Mouse (Mus musculus) embryonic facial prominence, embryonic 13.5 days (tissue): Measurements from ENCODE around the gene Slc9a8. TPM values are rescaled to one million over a fixed set of nuclear protein-coding genes. Genes with fewer than 3 reads are reported as not detected.
A peak's percentile ranks its signal among the peaks of the same experiment; 100 is the strongest.

ENCODE experiments used
- ATAC-seq: fragments of 200-750 bp; cut with Nextera tagmentation; 2 replicates; pipeline ENCODE4 v1.8.0; 2017; ENCODE audit warnings: low read depth; ENCODE audit not compliant: insufficient number of reproducible peaks, insufficient read depth, low FRiP score, low TSS enrichment
- H3K27ac ChIP-seq: fragments of 300-500 bp; sonication (generic); 2 replicates; pipeline ENCODE4 v1.5.1; 2015; ENCODE audit warnings: moderate library complexity, mild to moderate bottlenecking, inconsistent platforms
- H3K27me3 ChIP-seq: fragments of 300-500 bp; sonication (generic); 2 replicates; pipeline ENCODE4 v1.6.1; 2015; ENCODE audit warnings: mild to moderate bottlenecking, inconsistent platforms
- H3K36me3 ChIP-seq: fragments of 300-500 bp; sonication (generic); 2 replicates; pipeline ENCODE4 v1.6.1; 2015; ENCODE audit warnings: mild to moderate bottlenecking, inconsistent platforms
- H3K4me1 ChIP-seq: fragments of 300-500 bp; sonication (generic); 2 replicates; pipeline ENCODE4 v1.6.1; 2015; ENCODE audit warnings: inconsistent platforms
- H3K4me2 ChIP-seq: fragments of 300-500 bp; sonication (generic); 2 replicates; pipeline ENCODE4 v1.6.1; 2015; ENCODE audit warnings: moderate library complexity, mild to moderate bottlenecking, inconsistent platforms
- H3K4me3 ChIP-seq: fragments of 300-500 bp; sonication (generic); 2 replicates; pipeline ENCODE4 v1.5.1; 2015; ENCODE audit warnings: mild to moderate bottlenecking, inconsistent platforms
- H3K9ac ChIP-seq: fragments of 300-500 bp; sonication (generic); 2 replicates; pipeline ENCODE4 v1.6.1; 2015; ENCODE audit warnings: mild to moderate bottlenecking, inconsistent platforms
- H3K9me3 ChIP-seq: fragments of 300-500 bp; sonication (generic); 2 replicates; pipeline ENCODE4 v1.6.1; 2016; ENCODE audit warnings: inconsistent platforms
- WGBS: fragments of 180-500 bp; shearing (Covaris S2); methylation state at CpG from one replicate; pipeline ENCODE4 v1.1.7; 2015; ENCODE audit warnings: mixed read lengths; 5-methylcytosine and 5-hydroxymethylcytosine counted together
- polyA plus RNA-seq: library from polyadenylated mRNA; unstranded; fragments of >200 nt; fragmentation: Nextera tagmentation; extraction: Ambion mirVana; gene quantifications from 2 replicates; pipeline ENCODE4 v1.2.1, GENCODE M21; 2015

Gene Slc9a8
- polyA plus RNA-seq, 1 experiment from 2014 or later = 21.7 TPM

DNA sequence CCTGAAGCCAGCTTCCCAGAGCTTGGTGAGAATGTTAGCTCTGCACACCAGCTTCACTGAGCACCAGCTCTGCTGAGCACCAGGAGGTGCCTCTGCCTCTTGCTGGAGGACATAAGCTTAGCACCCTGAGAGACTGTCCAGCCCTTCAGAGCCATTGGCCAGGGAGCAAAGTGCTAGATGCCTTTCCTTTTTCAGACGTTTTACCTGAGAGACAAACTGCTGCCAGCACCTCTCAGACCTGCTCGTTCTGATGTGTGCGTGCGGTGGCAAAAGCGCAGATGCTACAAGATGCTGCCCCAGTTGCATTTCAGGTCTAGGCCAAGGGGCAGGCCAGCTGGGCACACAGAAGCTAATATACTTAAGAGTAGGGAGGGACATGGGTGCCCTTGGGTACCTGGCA lies 54.1 kb downstream of the Slc9a8 start:
- 82% methylated on average over 5 of the region's 5 CpGs for WGBS
- ATAC-seq = no peak
- H3K36me3 ChIP-seq = peaks cover 60% of the 10 kb centered on the region
- H3K4me2 ChIP-seq = no peak overlapping the region
- H3K9me3 ChIP-seq = no peaks in the 10 kb centered on the region
- no peak overlapping the region for H3K4me3 ChIP-seq
- no peaks in the 10 kb centered on the region for H3K27me3 ChIP-seq
- peaks cover 16% of the 10 kb centered on the region for H3K4me1 ChIP-seq
- H3K9ac ChIP-seq = no peak overlapping the region
- peak overlapping the region; percentile 72 for H3K27ac ChIP-seq

DNA sequence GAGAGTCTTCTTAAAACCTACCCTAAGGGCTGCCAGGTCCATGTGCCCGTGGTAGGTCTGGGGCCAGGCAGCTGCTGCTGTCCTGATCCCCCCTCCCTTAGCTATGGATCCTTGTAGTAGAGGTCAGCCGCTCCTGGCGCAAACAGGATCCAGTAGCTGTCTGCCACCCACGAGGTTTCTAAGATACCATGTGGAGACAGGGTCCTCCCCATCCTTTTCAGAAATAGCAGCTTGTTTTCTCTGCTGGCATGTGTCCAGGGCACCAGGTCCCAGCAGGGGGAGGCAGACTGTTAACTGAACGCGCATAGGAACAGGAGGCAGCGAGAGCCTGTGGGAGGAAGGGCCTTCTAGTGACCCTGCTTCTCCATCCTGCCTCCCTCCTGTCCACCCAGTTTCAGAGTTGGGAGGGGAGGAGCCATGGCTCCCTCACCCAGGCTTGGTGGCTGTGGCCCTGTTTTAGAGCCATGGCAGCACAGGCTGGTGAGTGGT lies 54.7 kb downstream of the Slc9a8 start:
- 0 out of 2 replicates have a peak, but pooled peaks have one; percentile 21 for ATAC-seq
- Histone ChIP-seq H3K36me3 (peaks cover 55% of the 10 kb centered on the region), H3K4me2 (no peak overlapping the region)

DNA sequence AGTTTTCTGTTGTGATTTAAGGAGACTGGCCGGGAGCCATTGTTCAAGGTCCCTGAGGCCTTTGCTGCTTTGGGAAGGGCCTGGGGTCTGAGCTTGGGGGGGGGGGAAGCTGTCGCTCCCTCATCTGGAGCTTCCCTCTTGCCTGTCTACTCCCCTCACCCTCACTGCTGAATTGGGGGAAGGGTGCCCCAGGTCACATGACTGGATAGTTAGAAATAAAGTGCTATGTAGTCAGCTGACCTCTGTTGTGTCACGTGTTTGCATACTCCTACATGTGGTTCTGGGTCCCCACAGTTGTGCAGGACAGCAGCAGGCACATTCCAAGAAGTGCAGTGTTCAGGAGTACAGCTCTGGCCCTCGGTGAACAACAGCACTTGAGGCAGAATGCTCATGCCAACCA lies 55.2 kb downstream of the Slc9a8 start:
- peaks cover 16% of the 10 kb centered on the region for H3K4me1 ChIP-seq
- ATAC-seq = no peak
- H3K27me3 ChIP-seq = no peaks in the 10 kb centered on the region
- peak overlapping the region; percentile 58 for H3K27ac ChIP-seq
- H3K4me3 ChIP-seq = no peak overlapping the region
- H3K4me2 ChIP-seq = no peak overlapping the region
- peak overlapping the region; percentile 55; the same call in 1 of the 2 replicates for H3K9ac ChIP-seq
- no peaks in the 10 kb centered on the region for H3K9me3 ChIP-seq
- 69% methylated on average over 4 of the region's 4 CpGs for WGBS
- peaks cover 50% of the 10 kb centered on the region for H3K36me3 ChIP-seq

More for the DNA sequence above, 54.7 kb downstream of the Slc9a8 start:
- Histone ChIP-seq H3K27ac (peak overlapping the region; percentile 72), H3K4me3 (no peak overlapping the region), H3K9ac (peak overlapping the region; percentile 55; the same call in 1 of the 2 replicates), H3K27me3 (no peaks in the 10 kb centered on the region), H3K9me3 (no peaks in the 10 kb centered on the region), H3K4me1 (peaks cover 16% of the 10 kb centered on the region)
- 27% methylated on average over 7 of the region's 7 CpGs for WGBS

DNA sequence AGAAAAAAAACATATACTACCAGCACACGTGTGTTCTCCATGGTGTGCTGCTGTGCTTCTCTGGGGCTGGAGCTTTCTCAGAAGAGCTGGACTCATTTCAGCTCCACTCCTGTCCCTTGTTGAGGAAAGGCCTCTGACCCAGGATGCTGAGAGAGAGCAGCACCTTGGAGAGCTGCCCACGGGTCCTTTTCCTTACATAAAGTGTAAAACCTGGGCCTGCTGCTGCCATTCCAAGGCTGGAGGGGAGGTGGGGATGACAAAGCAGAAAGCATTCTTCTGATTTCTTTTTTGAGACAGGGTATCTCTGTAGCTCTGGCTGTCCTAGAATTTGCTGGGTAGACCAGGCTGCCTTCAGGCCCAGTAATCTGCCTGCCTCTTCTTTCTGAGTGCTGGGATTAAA lies 56.6 kb downstream of the Slc9a8 start:
- Histone ChIP-seq H3K36me3 (peaks cover 50% of the 10 kb centered on the region), H3K27me3 (no peaks in the 10 kb centered on the region), H3K4me1 (peaks cover 16% of the 10 kb centered on the region), H3K9ac (no peak overlapping the region), H3K4me2 (no peak overlapping the region), H3K4me3 (no peak overlapping the region), H3K9me3 (no peaks in the 10 kb centered on the region), H3K27ac (no peak overlapping the region)
- no peak for ATAC-seq
- WGBS = 50% methylated on average over 2 of the region's 2 CpGs

DNA sequence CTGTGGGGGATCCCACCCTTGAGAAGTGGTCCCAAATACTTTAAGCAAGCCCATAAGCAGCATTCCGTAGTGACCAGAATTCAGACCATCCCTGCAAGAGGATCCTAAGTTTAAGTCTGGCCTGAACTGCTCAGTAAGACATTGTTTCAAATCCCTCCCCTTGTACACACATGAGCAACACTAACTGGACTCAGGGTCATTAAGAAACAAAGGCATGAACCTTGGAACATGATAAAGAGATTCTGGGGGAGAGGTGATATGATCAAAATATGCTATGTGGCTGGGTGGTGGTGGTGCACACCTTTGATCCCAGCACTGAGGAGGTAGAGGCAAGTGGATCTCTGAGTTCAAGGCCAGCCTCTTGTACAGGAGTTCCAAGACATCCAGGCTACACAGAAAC lies 58.0 kb downstream of the Slc9a8 start:
- ATAC-seq = no peak
- Histone ChIP-seq H3K9me3 (no peaks in the 10 kb centered on the region), H3K4me1 (peaks cover 16% of the 10 kb centered on the region), H3K9ac (no peak overlapping the region), H3K4me2 (no peak overlapping the region), H3K4me3 (no peak overlapping the region), H3K27ac (no peak overlapping the region), H3K27me3 (no peaks in the 10 kb centered on the region), H3K36me3 (peaks cover 50% of the 10 kb centered on the region)
- WGBS = 93% methylated on average over 1 of the region's 1 CpGs

DNA sequence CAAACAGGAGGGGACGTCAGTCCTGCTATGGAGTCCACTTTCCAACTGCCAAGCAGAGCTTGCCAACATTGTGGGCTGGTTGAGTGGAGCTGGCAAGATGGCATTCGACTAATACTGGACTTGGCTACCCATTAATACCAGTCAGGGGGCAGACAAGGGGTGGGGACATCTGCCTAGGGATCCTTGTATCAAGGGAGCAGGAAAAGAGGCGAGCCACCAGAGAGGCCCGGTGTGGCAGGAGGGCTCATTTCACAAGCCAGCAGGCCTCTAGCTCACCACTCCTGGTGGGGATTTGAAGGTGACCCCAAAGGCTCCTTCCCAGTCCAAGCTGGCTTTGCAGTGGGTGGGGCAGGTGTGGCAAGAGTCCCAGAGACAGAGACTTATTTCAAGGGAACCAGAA lies 61.2 kb downstream of the Slc9a8 start:
- Histone ChIP-seq H3K4me3 (no peak overlapping the region), H3K9ac (no peak overlapping the region), H3K4me2 (no peak overlapping the region), H3K27ac (no peak overlapping the region), H3K36me3 (peaks cover 48% of the 10 kb centered on the region), H3K27me3 (no peaks in the 10 kb centered on the region), H3K4me1 (no peaks in the 10 kb centered on the region), H3K9me3 (no peaks in the 10 kb centered on the region)
- no peak for ATAC-seq
- WGBS = 90% methylated on average over 4 of the region's 4 CpGs

DNA sequence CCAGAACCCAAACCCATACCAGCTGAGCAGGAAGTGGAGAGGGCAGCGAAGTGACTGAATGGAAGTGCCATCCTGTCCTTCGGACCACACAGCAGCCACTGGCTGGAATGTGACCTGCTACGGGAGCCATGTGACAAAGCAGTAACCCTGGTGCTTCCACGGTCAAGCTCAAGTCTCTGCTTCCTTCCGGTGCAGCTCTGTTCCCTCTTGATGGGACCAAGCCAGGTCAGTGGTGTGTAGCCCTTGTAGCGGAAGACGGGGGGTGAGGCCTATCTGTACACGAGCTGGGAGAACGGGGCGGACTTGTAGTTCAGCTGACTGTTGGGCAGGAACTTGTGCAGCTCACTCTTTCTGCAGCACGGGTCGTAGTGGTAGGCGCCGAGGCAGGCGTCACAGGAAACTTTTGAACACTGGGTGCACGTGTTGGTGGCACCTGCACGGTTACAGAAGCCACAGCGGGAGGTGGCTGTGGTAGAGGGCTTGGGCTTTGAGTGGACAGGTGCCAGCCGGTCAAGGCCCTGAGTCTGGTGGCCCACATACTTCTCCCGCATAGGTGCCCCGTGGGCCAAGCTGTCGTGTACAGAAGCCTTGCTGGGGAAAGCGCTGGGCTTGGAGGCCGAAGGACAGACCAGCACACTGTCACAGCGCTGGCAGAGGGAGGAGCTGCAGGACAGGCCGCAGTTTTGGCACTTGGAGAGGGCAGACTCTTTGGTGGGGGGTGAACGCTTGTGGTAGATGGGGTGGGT lies 61.7 kb downstream of the Slc9a8 start:
- WGBS = 91% methylated on average over 27 of the region's 27 CpGs
- Histone ChIP-seq H3K4me3 (no peak overlapping the region), H3K4me1 (no peaks in the 10 kb centered on the region), H3K36me3 (peaks cover 48% of the 10 kb centered on the region), H3K9ac (no peak overlapping the region), H3K27ac (no peak overlapping the region), H3K4me2 (no peak overlapping the region), H3K27me3 (no peaks in the 10 kb centered on the region), H3K9me3 (no peaks in the 10 kb centered on the region)
- ATAC-seq = no peak

DNA sequence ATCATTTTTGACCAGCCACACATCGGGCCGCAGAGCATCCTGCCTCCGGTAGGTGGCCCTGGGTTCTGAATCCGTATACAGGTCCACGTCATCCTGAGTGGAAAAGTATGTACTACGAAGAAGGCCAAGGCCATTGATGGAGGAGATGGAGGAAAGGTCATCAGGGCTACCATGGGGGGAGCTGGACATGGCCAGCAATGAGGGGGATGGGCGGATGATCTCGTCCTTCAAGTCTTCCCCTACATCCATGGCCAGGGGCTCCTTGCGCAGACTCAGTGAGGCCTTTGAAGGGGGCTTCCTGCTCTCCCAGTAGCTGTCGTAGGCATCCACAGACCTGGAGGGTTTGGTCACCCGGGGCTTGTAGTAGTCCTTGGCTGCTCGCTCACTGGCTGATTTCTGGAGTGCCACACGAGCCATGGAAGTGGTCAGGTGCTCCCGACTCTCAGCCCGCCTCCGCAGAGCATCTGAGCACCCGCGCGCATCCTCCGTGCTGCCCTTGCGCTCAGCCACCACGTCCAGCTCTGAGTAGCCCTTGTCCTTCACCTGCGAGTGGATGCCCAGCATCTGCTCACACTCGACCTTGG lies 62.4 kb downstream of the Slc9a8 start:
- H3K4me1 ChIP-seq = 0 out of 2 replicates have a peak, but pooled peaks cover 2% of the 10 kb centered on the region
- 94% methylated on average over 24 of the region's 24 CpGs for WGBS
- no peak overlapping the region for H3K9ac ChIP-seq
- H3K9me3 ChIP-seq = no peaks in the 10 kb centered on the region
- no peak overlapping the region for H3K27ac ChIP-seq
- ATAC-seq = no peak
- no peaks in the 10 kb centered on the region for H3K27me3 ChIP-seq
- no peak overlapping the region for H3K4me2 ChIP-seq
- peaks cover 52% of the 10 kb centered on the region for H3K36me3 ChIP-seq
- H3K4me3 ChIP-seq = no peak overlapping the region

DNA sequence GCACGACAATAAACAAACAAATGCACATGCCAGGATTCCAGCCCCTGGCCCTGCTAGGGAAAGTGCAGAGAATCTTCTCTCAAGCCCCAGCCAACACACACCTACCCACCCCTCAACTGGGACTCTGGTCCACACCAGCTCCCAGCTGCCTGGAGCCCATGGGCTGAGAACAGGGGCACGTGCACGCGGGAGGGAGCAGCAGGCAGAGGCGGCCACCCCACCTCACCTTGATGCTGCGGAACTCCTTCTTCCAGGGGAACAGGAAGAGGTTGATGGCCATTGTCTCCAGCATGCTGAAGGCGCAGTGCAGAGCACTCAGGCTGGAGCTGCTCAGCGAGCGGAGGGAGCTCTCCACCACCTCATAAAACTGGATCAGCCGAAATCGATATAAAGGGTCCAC lies 63.4 kb downstream of the Slc9a8 start:
- Histone ChIP-seq H3K27me3 (no peaks in the 10 kb centered on the region), H3K4me2 (no peak overlapping the region), H3K9ac (no peak overlapping the region), H3K9me3 (no peaks in the 10 kb centered on the region), H3K27ac (no peak overlapping the region), H3K4me3 (no peak overlapping the region), H3K4me1 (0 out of 2 replicates have a peak, but pooled peaks cover 2% of the 10 kb centered on the region), H3K36me3 (peaks cover 52% of the 10 kb centered on the region)
- ATAC-seq = no peak
- 93% methylated on average over 11 of the region's 11 CpGs for WGBS

DNA sequence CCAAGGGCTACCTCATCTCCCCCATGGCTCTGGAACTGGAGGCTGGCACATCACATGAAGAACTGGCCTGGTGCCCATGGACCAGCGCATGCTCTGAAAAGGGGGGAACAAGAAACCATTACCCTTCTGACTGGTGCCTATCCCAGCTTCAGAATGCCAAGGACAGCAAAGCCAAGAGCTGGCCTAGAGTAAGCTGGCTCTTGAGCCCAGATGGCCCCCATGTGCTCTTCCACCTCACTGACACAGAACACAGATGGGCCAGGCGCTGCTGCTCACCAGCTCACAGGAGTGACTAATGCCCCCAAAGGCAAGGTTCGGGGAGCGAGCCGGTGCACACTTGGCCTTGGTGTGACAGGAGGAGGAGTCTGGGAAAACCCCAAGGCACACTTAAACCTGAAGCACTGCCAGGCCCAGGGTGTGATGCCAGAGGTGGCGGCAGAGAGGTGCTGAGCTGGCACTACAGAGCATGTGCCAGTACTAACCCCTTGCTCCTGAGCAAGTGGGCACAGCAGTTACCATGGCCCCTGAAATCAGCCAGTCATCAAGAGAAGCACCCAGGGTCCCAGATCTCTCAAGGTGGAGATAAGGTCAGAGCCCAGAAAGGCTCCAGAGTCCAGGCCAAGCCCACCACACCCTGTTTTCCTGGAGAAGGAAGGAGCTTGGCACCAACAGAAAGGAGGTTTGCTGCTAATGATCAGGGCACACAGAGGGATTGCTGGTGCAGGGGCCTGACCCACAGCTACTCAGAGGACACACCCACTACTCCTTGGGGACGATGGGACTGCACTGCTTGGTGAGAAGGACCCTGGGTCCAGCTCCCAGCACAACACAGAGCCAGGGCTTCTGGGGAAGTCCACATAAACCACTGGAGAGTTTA lies 64.2 kb downstream of the Slc9a8 start:
- Histone ChIP-seq H3K4me3 (no peak overlapping the region), H3K9me3 (no peaks in the 10 kb centered on the region), H3K27me3 (no peaks in the 10 kb centered on the region), H3K27ac (no peak overlapping the region), H3K9ac (peak overlapping the region; percentile 16; the same call in 1 of the 2 replicates), H3K4me2 (no peak overlapping the region), H3K36me3 (peaks cover 49% of the 10 kb centered on the region), H3K4me1 (peaks cover 10% of the 10 kb centered on the region)
- ATAC-seq = no peak
- 84% methylated on average over 7 of the region's 7 CpGs for WGBS

DNA sequence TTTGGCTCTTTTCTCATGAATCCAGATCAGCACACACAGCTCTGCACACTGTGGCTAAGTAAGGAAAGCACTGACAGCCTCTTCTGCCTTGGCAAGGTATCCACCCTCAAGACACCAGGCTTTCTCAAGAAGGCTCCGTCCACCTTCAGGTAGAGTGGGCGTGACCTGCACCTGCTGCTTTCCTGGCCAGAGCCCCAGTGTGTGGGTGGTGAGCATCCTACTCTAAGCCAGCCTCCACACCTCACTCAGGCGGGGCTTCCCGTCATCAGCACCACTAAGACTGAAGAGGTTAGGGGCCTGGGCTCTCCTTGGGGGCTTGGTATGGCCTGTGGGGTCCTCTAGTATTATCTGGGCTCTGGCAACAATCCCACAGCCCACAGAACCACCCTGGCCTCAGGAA lies 65.1 kb downstream of the Slc9a8 start:
- H3K27ac ChIP-seq = no peak overlapping the region
- no peaks in the 10 kb centered on the region for H3K27me3 ChIP-seq
- H3K4me3 ChIP-seq = no peak overlapping the region
- 79% methylated on average over 4 of the region's 4 CpGs for WGBS
- H3K9me3 ChIP-seq = no peaks in the 10 kb centered on the region
- H3K9ac ChIP-seq = no peak overlapping the region
- H3K4me2 ChIP-seq = no peak overlapping the region
- H3K36me3 ChIP-seq = peaks cover 49% of the 10 kb centered on the region
- no peak for ATAC-seq
- peaks cover 18% of the 10 kb centered on the region for H3K4me1 ChIP-seq
